Mouse (Mus musculus) hindbrain, embryonic 14.5 days (tissue): ENCODE results near the gene Nedd9. TPM values are rescaled to one million over a fixed set of nuclear protein-coding genes. Genes with fewer than 3 reads are reported as not detected.

Experiments used
- ATAC-seq: fragments of 200-750 bp; cut with Nextera tagmentation; 2 replicates; pipeline ENCODE4 v1.8.0; 2017; ENCODE audit warnings: moderate number of reproducible peaks, mild to moderate bottlenecking, moderate TSS enrichment, moderate library complexity; ENCODE audit not compliant: low FRiP score
- DNase-seq: peaks from one replicate; pipeline ENCODE4 v3.0.0-alpha.2; 2015; ENCODE audit warnings: low spot score
- H3K27ac ChIP-seq: fragments of 300-500 bp; sonication (generic); 2 replicates; pipeline ENCODE4 v1.5.1; 2014; ENCODE audit warnings: mild to moderate bottlenecking, moderate library complexity
- H3K27me3 ChIP-seq: fragments of 300-500 bp; sonication (generic); 2 replicates; pipeline ENCODE4 v1.6.1; 2014; ENCODE audit warnings: mild to moderate bottlenecking, low read length, mixed read lengths; ENCODE audit not compliant: control insufficient read depth, insufficient read depth
- H3K36me3 ChIP-seq: fragments of 300-500 bp; sonication (generic); replicated peaks from 2 replicates; pipeline ENCODE4 v1.6.1; 2014; ENCODE audit not compliant: control insufficient read depth, insufficient read depth
- H3K4me1 ChIP-seq: fragments of 300-500 bp; sonication (generic); replicated peaks from 2 replicates; pipeline ENCODE4 v1.6.1; 2014; ENCODE audit warnings: antibody characterized with exemption, low read length, mixed read lengths; ENCODE audit not compliant: control insufficient read depth, insufficient read depth
- H3K4me2 ChIP-seq: fragments of 300-500 bp; sonication (generic); replicated peaks from 2 replicates; pipeline ENCODE4 v1.6.1; 2014; ENCODE audit warnings: mild to moderate bottlenecking, moderate library complexity
- H3K4me3 ChIP-seq: fragments of 300-500 bp; sonication (generic); replicated peaks from 2 replicates; pipeline ENCODE4 v1.5.1; 2014; ENCODE audit warnings: mild to moderate bottlenecking, low read length
- H3K9ac ChIP-seq: fragments of 300-500 bp; sonication (generic); 2 replicates; pipeline ENCODE4 v1.6.1; 2014
- H3K9me3 ChIP-seq: fragments of 300-500 bp; sonication (generic); 2 replicates; pipeline ENCODE4 v1.6.1; 2016; ENCODE audit warnings: low read length; ENCODE audit not compliant: control insufficient read depth
- WGBS: fragments of 180-500 bp; shearing (Covaris S2); extraction: QIAGEN DNeasy Blood & Tissue Kit; methylation state at CpG from one replicate; pipeline ENCODE4 v1.1.7; 2014; 5-methylcytosine and 5-hydroxymethylcytosine counted together
- polyA plus RNA-seq: library from polyadenylated mRNA; unstranded; fragments of >200 nt; fragmentation: Nextera tagmentation; extraction: Ambion mirVana; gene quantifications from 2 replicates; pipeline ENCODE4 v1.2.1, GENCODE M21; 2014

Gene Nedd9
- polyA plus RNA-seq, 1 experiment from 2014 or later = 15.2 TPM

GRCm38 (mm10) chr13:41354591-41354990 lies 132.6 kb downstream of the Nedd9 start:
- H3K9me3 ChIP-seq = no peaks in the 10 kb centered on the region
- 56% methylated on average over 6 of the region's 6 CpGs for WGBS
- H3K27ac ChIP-seq = no peak overlapping the region
- no peak overlapping the region for H3K9ac ChIP-seq
- ATAC-seq (no peak), DNase-seq (no peak)
- H3K4me3 ChIP-seq = no peak overlapping the region
- peak overlapping the region; percentile 81 for H3K4me2 ChIP-seq
- peaks cover 24% of the 10 kb centered on the region for H3K4me1 ChIP-seq
- H3K36me3 ChIP-seq = no peaks in the 10 kb centered on the region
- no peaks in the 10 kb centered on the region for H3K27me3 ChIP-seq

GRCm38 (mm10) chr13:41353676-41354075 lies 133.5 kb downstream of the Nedd9 start:
- Histone ChIP-seq H3K36me3 (no peaks in the 10 kb centered on the region), H3K4me2 (no peak overlapping the region), H3K4me1 (peaks cover 26% of the 10 kb centered on the region), H3K27me3 (no peaks in the 10 kb centered on the region), H3K27ac (no peak overlapping the region), H3K9me3 (no peaks in the 10 kb centered on the region), H3K9ac (no peak overlapping the region), H3K4me3 (no peak overlapping the region)
- ATAC-seq = no peak
- 80% methylated on average over 3 of the region's 3 CpGs for WGBS
- no peak for DNase-seq

- H3K36me3 ChIP-seq = no peaks in the 10 kb centered on the region
- H3K4me3 ChIP-seq = no peak overlapping the region
- H3K27me3 ChIP-seq = no peaks in the 10 kb centered on the region
- DNase-seq = peak; percentile 46
- peak overlapping the region; percentile 56 for H3K27ac ChIP-seq
- peak; percentile 76 for ATAC-seq
- H3K9me3 ChIP-seq = no peaks in the 10 kb centered on the region
- H3K4me1 ChIP-seq = peaks cover 21% of the 10 kb centered on the region
- 18% methylated on average over 5 of the region's 5 CpGs for WGBS
- no peak overlapping the region; the same call in 1 of the 2 replicates for H3K4me2 ChIP-seq
- H3K9ac ChIP-seq = no peak overlapping the region
Measured at GRCm38 (mm10) chr13:41352352-41352751, 134.8 kb downstream of the Nedd9 start.

GRCm38 (mm10) chr13:41350589-41350988 lies 136.6 kb downstream of the Nedd9 start:
- no peak overlapping the region for H3K4me3 ChIP-seq
- no peak for DNase-seq
- H3K36me3 ChIP-seq = no peaks in the 10 kb centered on the region
- H3K27me3 ChIP-seq = no peaks in the 10 kb centered on the region
- 95% methylated on average over 3 of the region's 3 CpGs for WGBS
- H3K9me3 ChIP-seq = no peaks in the 10 kb centered on the region
- no peak for ATAC-seq
- H3K27ac ChIP-seq = no peak overlapping the region
- H3K9ac ChIP-seq = no peak overlapping the region
- peaks cover 22% of the 10 kb centered on the region for H3K4me1 ChIP-seq
- no peak overlapping the region for H3K4me2 ChIP-seq

- H3K36me3 ChIP-seq = no peaks in the 10 kb centered on the region
- WGBS = 58% methylated on average over 4 of the region's 4 CpGs
- H3K4me3 ChIP-seq = no peak overlapping the region
- ATAC-seq (no peak), DNase-seq (no peak)
- H3K27me3 ChIP-seq = no peaks in the 10 kb centered on the region
- peaks cover 23% of the 10 kb centered on the region for H3K4me1 ChIP-seq
- no peak overlapping the region for H3K4me2 ChIP-seq
- H3K27ac ChIP-seq = no peak overlapping the region
- no peaks in the 10 kb centered on the region for H3K9me3 ChIP-seq
- no peak overlapping the region for H3K9ac ChIP-seq
Measured at GRCm38 (mm10) chr13:41349770-41350169, 137.4 kb downstream of the Nedd9 start.

GRCm38 (mm10) chr13:41345756-41346155 lies 141.4 kb downstream of the Nedd9 start:
- Histone ChIP-seq H3K4me3 (no peak overlapping the region), H3K36me3 (no peaks in the 10 kb centered on the region), H3K27ac (peak overlapping the region; percentile 17; the same call in 1 of the 2 replicates), H3K27me3 (no peaks in the 10 kb centered on the region), H3K4me1 (peaks cover 12% of the 10 kb centered on the region; the same call in 1 of the 2 replicates), H3K9me3 (no peaks in the 10 kb centered on the region), H3K9ac (no peak overlapping the region), H3K4me2 (no peak overlapping the region)
- ATAC-seq (no peak), DNase-seq (no peak)
- WGBS = 73% methylated on average over 7 of the region's 7 CpGs

- no peaks in the 10 kb centered on the region for H3K9me3 ChIP-seq
- peak; percentile 43; the same call in 1 of the 2 replicates for ATAC-seq
- no peaks in the 10 kb centered on the region for H3K27me3 ChIP-seq
- no peaks in the 10 kb centered on the region for H3K36me3 ChIP-seq
- peak overlapping the region; percentile 17; the same call in 1 of the 2 replicates for H3K27ac ChIP-seq
- WGBS = 40% methylated on average over 6 of the region's 6 CpGs
- no peak for DNase-seq
- H3K9ac ChIP-seq = no peak overlapping the region
- peaks cover 12% of the 10 kb centered on the region; the same call in 1 of the 2 replicates for H3K4me1 ChIP-seq
- H3K4me2 ChIP-seq = no peak overlapping the region
- H3K4me3 ChIP-seq = no peak overlapping the region
Measured at GRCm38 (mm10) chr13:41345306-41345705, 141.9 kb downstream of the Nedd9 start.

GRCm38 (mm10) chr13:41343887-41344266 lies 143.3 kb downstream of the Nedd9 start:
- Histone ChIP-seq H3K27ac (no peak overlapping the region), H3K4me3 (no peak overlapping the region), H3K36me3 (no peaks in the 10 kb centered on the region), H3K9ac (no peak overlapping the region), H3K9me3 (no peaks in the 10 kb centered on the region), H3K4me2 (no peak overlapping the region), H3K27me3 (no peaks in the 10 kb centered on the region), H3K4me1 (peaks cover 8% of the 10 kb centered on the region; the same call in 1 of the 2 replicates)
- ATAC-seq (no peak), DNase-seq (no peak)
- WGBS = 83% methylated on average over 3 of the region's 3 CpGs

GRCm38 (mm10) chr13:41343163-41343886 lies 143.8 kb downstream of the Nedd9 start:
- ATAC-seq = no peak
- H3K4me2 ChIP-seq = no peak overlapping the region
- no peaks in the 10 kb centered on the region for H3K36me3 ChIP-seq
- no peak overlapping the region for H3K27ac ChIP-seq
- H3K9me3 ChIP-seq = no peaks in the 10 kb centered on the region
- no peaks in the 10 kb centered on the region for H3K27me3 ChIP-seq
- H3K4me3 ChIP-seq = no peak overlapping the region
- peaks cover 14% of the 10 kb centered on the region; the same call in 1 of the 2 replicates for H3K4me1 ChIP-seq
- H3K9ac ChIP-seq = no peak overlapping the region
- DNase-seq = no peak
- 80% methylated on average over 3 of the region's 3 CpGs for WGBS
